Mouse (Mus musculus): ENCODE measurements around the gene Ap2s1. TPM values are rescaled to one million over a fixed set of nuclear protein-coding genes. Genes with fewer than 3 reads are reported as not detected.
"Not testable (repeated sequence)": the region's sequence is repeated elsewhere in the genome, so short reads cannot be mapped to it uniquely, and the experiment has no call there.

Ap2s1 gene
- polyA plus RNA-seq, 1 experiment from 2014 or later = 452 TPM

DNA sequence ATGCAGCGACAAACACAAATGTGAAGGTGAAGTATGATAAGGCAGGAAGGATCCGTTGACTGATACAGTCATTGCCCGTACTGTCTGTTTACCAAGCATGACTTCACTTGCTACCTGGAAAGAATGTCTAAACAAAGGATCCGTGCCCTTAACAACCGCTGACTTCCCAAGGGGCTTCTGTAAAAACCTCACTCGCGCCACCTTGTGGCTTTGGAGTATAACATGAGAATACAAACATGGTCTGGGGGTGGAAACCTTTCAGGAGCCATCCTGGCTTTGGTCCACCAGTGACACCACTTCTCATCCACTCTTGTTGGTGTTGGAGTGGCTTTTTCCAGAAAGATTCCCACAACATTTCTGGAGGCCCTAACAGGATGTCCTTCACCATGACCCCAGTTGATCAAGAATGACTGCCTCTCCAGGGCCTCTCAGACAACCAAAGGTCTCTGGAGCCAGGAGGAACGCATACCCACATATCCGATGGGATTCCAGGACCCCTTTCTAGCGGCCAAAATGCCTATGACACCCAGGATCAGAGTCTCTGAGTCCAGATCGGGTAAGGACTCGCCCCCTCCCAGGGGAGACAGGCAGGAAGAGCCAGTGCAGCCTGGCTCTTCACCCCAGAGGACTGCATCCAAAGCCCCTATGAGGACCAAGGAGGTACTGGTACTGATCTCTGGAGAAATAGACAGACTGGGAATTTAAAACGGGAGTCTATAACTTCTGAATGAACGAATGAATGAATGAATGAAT lies 9.4 kb upstream of the Ap2s1 start:
- Histone ChIP-seq H3K9me3 (no peaks in the 10 kb centered on the region), H3K36me3 (replicated peaks) (no peaks in the 10 kb centered on the region), H3K4me1 (0 out of 2 replicates have a peak, but pooled peaks cover 11% of the 10 kb centered on the region), H3K4me3 (no peak overlapping the region), H3K27me3 (replicated peaks) (no peaks in the 10 kb centered on the region), H3K27ac (peak overlapping the region; percentile 39), H3K4me2 (peak overlapping the region; percentile 36), H3K9ac (no peak overlapping the region)
- peak; percentile 52 for ATAC-seq (replicated peaks)
- WGBS = 28% methylated on average over 14 of the region's 14 CpGs

- WGBS = 11% methylated on average over 7 of the region's 7 CpGs
- not testable (repeated sequence) for H3K9me3 ChIP-seq; H3K27me3 ChIP-seq (replicated peaks); H3K27ac ChIP-seq; H3K4me3 ChIP-seq; H3K36me3 ChIP-seq (replicated peaks); H3K9ac ChIP-seq
- Histone ChIP-seq H3K4me1 (0 out of 2 replicates have a peak, but pooled peaks cover 11% of the 10 kb centered on the region), H3K4me2 (peak overlapping the region; percentile 9; the same call in 1 of the 2 replicates)
- peak; percentile 21; the same call in 1 of the 2 replicates for ATAC-seq (replicated peaks)
These were observed 8.6 kb upstream of the Ap2s1 start for GRCm38 (mm10) chr7:16729563-16729962.

DNA sequence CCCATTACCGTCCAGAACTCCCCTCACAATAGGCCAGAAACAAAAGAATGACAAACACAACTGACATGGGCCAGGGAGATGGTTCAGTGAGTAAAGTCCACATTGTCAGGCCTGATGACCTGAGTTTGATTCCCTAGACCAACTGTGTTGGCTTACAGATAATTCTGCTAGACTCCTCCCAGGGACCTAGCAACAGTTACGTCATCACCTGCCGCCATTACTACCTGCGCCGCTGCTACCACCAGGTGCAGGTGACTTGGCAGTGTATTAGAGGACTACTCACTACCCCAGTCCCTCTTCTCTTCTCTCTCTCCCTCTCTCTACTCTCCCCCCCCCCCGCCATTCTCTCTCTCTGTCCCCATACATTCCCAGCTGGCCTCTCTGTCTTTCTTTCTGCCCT lies 7.4 kb upstream of the Ap2s1 start:
- Histone ChIP-seq H3K36me3 (replicated peaks) (no peaks in the 10 kb centered on the region), H3K27ac (no peak overlapping the region), H3K9ac (no peak overlapping the region), H3K9me3 (no peaks in the 10 kb centered on the region), H3K4me3 (no peak overlapping the region), H3K4me1 (0 out of 2 replicates have a peak, but pooled peaks cover 11% of the 10 kb centered on the region), H3K4me2 (no peak overlapping the region), H3K27me3 (replicated peaks) (no peaks in the 10 kb centered on the region)
- no peak for ATAC-seq (replicated peaks)
- 91% methylated on average over 6 of the region's 6 CpGs for WGBS

GRCm38 (mm10) chr7:16731893-16732422 lies 6.3 kb upstream of the Ap2s1 start:
- Histone ChIP-seq H3K27me3 (replicated peaks) (no peaks in the 10 kb centered on the region), H3K36me3 (replicated peaks) (no peaks in the 10 kb centered on the region), H3K27ac (0 out of 2 replicates have a peak overlapping the region, but pooled peaks have one; percentile 8), H3K9ac (no peak overlapping the region), H3K9me3 (no peaks in the 10 kb centered on the region), H3K4me2 (no peak overlapping the region), H3K4me3 (no peak overlapping the region), H3K4me1 (0 out of 2 replicates have a peak, but pooled peaks cover 11% of the 10 kb centered on the region)
- 71% methylated on average over 7 of the region's 7 CpGs for WGBS
- ATAC-seq (replicated peaks) = no peak

- peak; percentile 51 for ATAC-seq (replicated peaks)
- Histone ChIP-seq H3K4me1 (peaks cover 16% of the 10 kb centered on the region), H3K27me3 (replicated peaks) (no peaks in the 10 kb centered on the region), H3K9ac (no peak overlapping the region), H3K36me3 (replicated peaks) (no peaks in the 10 kb centered on the region), H3K27ac (no peak overlapping the region), H3K9me3 (no peaks in the 10 kb centered on the region), H3K4me2 (peak overlapping the region; percentile 81), H3K4me3 (peak overlapping the region; percentile 61)
- WGBS = 43% methylated on average over 10 of the region's 10 CpGs
These were observed 571 bp upstream of the Ap2s1 start for GRCm38 (mm10) chr7:16737606-16738072.

- H3K27me3 ChIP-seq (replicated peaks) = no peaks in the 10 kb centered on the region
- no peaks in the 10 kb centered on the region for H3K36me3 ChIP-seq (replicated peaks)
- H3K27ac ChIP-seq = no peak overlapping the region
- peak overlapping the region; percentile 81 for H3K4me2 ChIP-seq
- peak overlapping the region; percentile 76 for H3K9ac ChIP-seq
- ATAC-seq (replicated peaks) = no peak
- H3K4me3 ChIP-seq = peak overlapping the region; percentile 61
- H3K9me3 ChIP-seq = no peaks in the 10 kb centered on the region
- WGBS = 59% methylated on average over 10 of the region's 10 CpGs
- peaks cover 16% of the 10 kb centered on the region for H3K4me1 ChIP-seq
These were observed 920 bp downstream of the Ap2s1 start for GRCm38 (mm10) chr7:16739056-16739604.

DNA sequence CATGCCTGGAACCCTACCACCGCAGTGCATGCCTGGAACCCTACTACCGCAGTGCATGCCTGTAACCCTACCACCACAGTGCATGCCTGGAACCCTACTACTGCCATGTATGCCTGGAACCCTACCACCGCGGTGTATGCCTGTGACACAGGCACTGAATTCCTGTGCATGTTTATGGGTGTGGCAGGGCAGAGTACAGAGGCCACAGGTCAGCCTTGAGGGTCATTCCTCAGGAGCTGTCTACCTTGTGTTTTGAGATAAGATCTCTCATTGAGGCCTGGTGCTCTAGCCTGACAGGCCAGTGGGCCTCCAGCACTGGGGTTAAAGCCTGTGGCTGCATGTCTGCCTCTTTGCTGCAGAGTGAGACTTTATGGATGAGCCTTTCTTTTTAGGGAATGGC lies 7.2 kb downstream of the Ap2s1 start:
- 92% methylated on average over 4 of the region's 4 CpGs for WGBS
- Histone ChIP-seq H3K4me1 (no peaks in the 10 kb centered on the region), H3K4me2 (no peak overlapping the region), H3K36me3 (replicated peaks) (peaks cover 32% of the 10 kb centered on the region), H3K27me3 (replicated peaks) (no peaks in the 10 kb centered on the region), H3K9ac (no peak overlapping the region), H3K4me3 (no peak overlapping the region), H3K9me3 (no peaks in the 10 kb centered on the region), H3K27ac (no peak overlapping the region)
- ATAC-seq (replicated peaks) = no peak

DNA sequence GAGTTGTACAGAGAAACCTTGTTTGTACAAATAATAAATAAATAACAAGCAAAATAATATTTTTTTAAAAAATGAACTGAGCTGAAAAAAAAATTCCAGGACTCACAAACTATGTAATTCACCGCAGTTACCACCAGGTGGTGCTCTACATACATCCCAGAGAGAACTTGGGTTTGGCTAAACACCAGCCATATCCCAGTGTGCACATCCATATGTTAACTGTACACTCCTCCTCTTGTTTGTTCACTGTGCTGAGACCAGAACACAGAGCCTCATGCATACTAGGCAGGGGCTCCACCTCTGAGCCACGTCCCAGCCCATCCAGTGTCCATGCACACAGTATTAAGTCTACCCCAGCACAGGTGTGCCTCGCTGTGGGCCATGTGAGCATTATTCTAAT lies 7.9 kb downstream of the Ap2s1 start:
- WGBS = 59% methylated on average over 3 of the region's 3 CpGs
- H3K9ac ChIP-seq = no peak overlapping the region
- peaks cover 32% of the 10 kb centered on the region for H3K36me3 ChIP-seq (replicated peaks)
- no peaks in the 10 kb centered on the region for H3K4me1 ChIP-seq
- H3K4me3 ChIP-seq = no peak overlapping the region
- peak; percentile 70 for ATAC-seq (replicated peaks)
- no peak overlapping the region for H3K27ac ChIP-seq
- no peak overlapping the region for H3K4me2 ChIP-seq
- no peaks in the 10 kb centered on the region for H3K27me3 ChIP-seq (replicated peaks)
- no peaks in the 10 kb centered on the region for H3K9me3 ChIP-seq

DNA sequence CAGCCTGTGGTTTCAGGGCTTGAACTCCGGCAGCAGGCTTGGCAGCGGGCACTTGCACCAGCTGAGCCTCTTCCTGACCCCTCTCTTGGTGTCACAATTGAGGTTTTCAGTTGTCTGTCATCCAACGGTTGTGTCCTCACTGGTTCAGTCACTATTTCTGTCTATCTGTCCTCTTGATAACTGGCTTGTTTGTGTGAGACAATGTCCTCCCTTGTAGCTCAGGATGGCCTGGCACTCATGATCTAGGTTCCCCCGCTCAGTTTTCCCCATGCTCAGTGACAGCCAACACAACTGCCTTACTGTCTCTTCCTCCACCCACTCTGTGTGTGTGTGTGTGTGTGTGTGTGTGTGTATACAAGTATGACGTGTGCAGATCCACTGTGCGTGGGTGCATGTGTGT lies 9.4 kb downstream of the Ap2s1 start:
- H3K36me3 ChIP-seq (replicated peaks) = peaks cover 32% of the 10 kb centered on the region
- no peak overlapping the region for H3K4me3 ChIP-seq
- no peak overlapping the region for H3K9ac ChIP-seq
- H3K9me3 ChIP-seq = no peaks in the 10 kb centered on the region
- WGBS = 93% methylated on average over 6 of the region's 6 CpGs
- ATAC-seq (replicated peaks) = no peak
- no peak overlapping the region for H3K4me2 ChIP-seq
- H3K4me1 ChIP-seq = no peaks in the 10 kb centered on the region
- no peak overlapping the region for H3K27ac ChIP-seq
- no peaks in the 10 kb centered on the region for H3K27me3 ChIP-seq (replicated peaks)

- H3K27me3 ChIP-seq (replicated peaks) = no peaks in the 10 kb centered on the region
- H3K4me3 ChIP-seq = no peak overlapping the region
- no peaks in the 10 kb centered on the region for H3K4me1 ChIP-seq
- H3K9ac ChIP-seq = no peak overlapping the region
- H3K4me2 ChIP-seq = no peak overlapping the region
- no peak overlapping the region for H3K27ac ChIP-seq
- 86% methylated on average over 12 of the region's 12 CpGs for WGBS
- H3K36me3 ChIP-seq (replicated peaks) = peaks cover 21% of the 10 kb centered on the region
- no peaks in the 10 kb centered on the region for H3K9me3 ChIP-seq
- no peak for ATAC-seq (replicated peaks)
These were observed 13.8 kb downstream of the Ap2s1 start for GRCm38 (mm10) chr7:16752016-16752415.

- Histone ChIP-seq H3K4me2 (no peak overlapping the region), H3K27me3 (replicated peaks) (no peaks in the 10 kb centered on the region), H3K27ac (no peak overlapping the region), H3K4me3 (no peak overlapping the region), H3K36me3 (replicated peaks) (no peaks in the 10 kb centered on the region), H3K9me3 (no peaks in the 10 kb centered on the region), H3K9ac (no peak overlapping the region), H3K4me1 (peaks cover 3% of the 10 kb centered on the region; the same call in 1 of the 2 replicates)
- WGBS = 77% methylated on average over 17 of the region's 17 CpGs
- ATAC-seq (replicated peaks) = no peak
These were observed 17.3 kb downstream of the Ap2s1 start for GRCm38 (mm10) chr7:16755362-16756017.

DNA sequence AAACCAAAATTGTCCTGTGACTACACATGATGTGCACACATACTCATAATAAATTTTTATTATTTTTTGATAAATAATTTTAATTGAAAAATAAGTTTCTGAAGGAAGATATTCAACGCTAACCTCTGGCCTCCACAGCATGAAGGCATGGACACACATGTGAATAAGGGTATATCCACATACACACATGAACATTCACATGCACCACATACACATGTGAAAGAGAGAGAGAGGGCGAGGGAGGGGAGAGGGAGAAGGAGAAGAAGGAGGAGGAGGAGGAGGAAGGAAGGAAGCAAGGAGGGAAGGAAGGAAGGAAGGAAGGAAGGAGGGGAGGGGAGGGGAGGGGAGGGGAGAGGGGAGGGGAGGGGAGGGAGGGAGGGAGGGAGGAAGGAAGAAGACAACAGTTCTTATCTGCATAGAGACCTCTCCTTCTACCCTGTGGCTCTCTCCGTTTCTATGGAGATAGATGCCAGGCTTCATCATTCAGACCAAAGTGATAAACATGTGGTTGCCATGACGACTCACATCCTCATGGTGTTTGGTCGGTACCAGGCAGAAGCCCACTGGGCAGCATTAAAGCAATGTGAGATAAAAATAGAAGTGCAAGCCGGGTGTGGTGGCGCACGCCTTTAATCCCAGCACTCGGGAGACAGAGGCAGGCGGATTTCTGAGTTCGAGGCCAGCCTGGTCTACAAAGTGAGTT lies 20.8 kb downstream of the Ap2s1 start:
- H3K9me3 ChIP-seq = no peaks in the 10 kb centered on the region
- ATAC-seq (replicated peaks) = peak; percentile 96
- no peaks in the 10 kb centered on the region for H3K27me3 ChIP-seq (replicated peaks)
- H3K4me3 ChIP-seq = no peak overlapping the region
- H3K4me2 ChIP-seq = no peak overlapping the region
- H3K36me3 ChIP-seq (replicated peaks) = no peaks in the 10 kb centered on the region
- no peak overlapping the region for H3K27ac ChIP-seq
- no peak overlapping the region for H3K9ac ChIP-seq
- peaks cover 6% of the 10 kb centered on the region; the same call in 1 of the 2 replicates for H3K4me1 ChIP-seq
- 35% methylated on average over 10 of the region's 11 CpGs for WGBS
